Mouse (Mus musculus): ENCODE results near the gene Fezf2. TPM values are rescaled to one million over a fixed set of nuclear protein-coding genes. Genes with fewer than 3 reads are reported as not detected.

The Fezf2 gene
- not detected in 2 replicates for total RNA-seq (2015)
- not detected in 2 replicates for total RNA-seq (2017)

GRCm38 (mm10) chr14:12348089-12348488 is at the start of gene Fezf2:
Gene Fezf2, minus strand, starts transcription at chr14:12348189.
- ATAC-seq (ENCODE audit: poor library complexity, severe bottlenecking), result no peak

GRCm38 (mm10) chr14:12397561-12397960 is 49.6 kb upstream of the Fezf2 start:
- ATAC-seq (ENCODE audit: poor library complexity, severe bottlenecking), result no peak

GRCm38 (mm10) chr14:12394318-12394717 is 46.3 kb upstream of the Fezf2 start:
- ATAC-seq (ENCODE audit: poor library complexity, severe bottlenecking), result no peak

- no peak for ATAC-seq (ENCODE audit: poor library complexity, severe bottlenecking)
Measured at GRCm38 (mm10) chr14:12393271-12393861, 45.4 kb upstream of the Fezf2 start.

- ATAC-seq (ENCODE audit: poor library complexity, severe bottlenecking), result no peak
Measured at GRCm38 (mm10) chr14:12391167-12391566, 43.2 kb upstream of the Fezf2 start.

- ATAC-seq (ENCODE audit: poor library complexity, severe bottlenecking), result no peak
Measured at GRCm38 (mm10) chr14:12388806-12389436, 40.9 kb upstream of the Fezf2 start.

GRCm38 (mm10) chr14:12388192-12388795 is 40.3 kb upstream of the Fezf2 start:
- no peak for ATAC-seq (ENCODE audit: poor library complexity, severe bottlenecking)

GRCm38 (mm10) chr14:12387176-12387575 is 39.2 kb upstream of the Fezf2 start:
- no peak for ATAC-seq (ENCODE audit: poor library complexity, severe bottlenecking)

GRCm38 (mm10) chr14:12377883-12378282 is 29.9 kb upstream of the Fezf2 start:
- no peak for ATAC-seq (ENCODE audit: poor library complexity, severe bottlenecking)

- no peak for ATAC-seq (ENCODE audit: poor library complexity, severe bottlenecking)
Measured at GRCm38 (mm10) chr14:12377289-12377688, 29.3 kb upstream of the Fezf2 start.

- ATAC-seq (ENCODE audit: poor library complexity, severe bottlenecking), result no peak
Measured at GRCm38 (mm10) chr14:12375451-12375850, 27.5 kb upstream of the Fezf2 start.

GRCm38 (mm10) chr14:12350271-12350916 is 2.4 kb upstream of the Fezf2 start:
- ATAC-seq (ENCODE audit: poor library complexity, severe bottlenecking), result no peak

- no peak for ATAC-seq (ENCODE audit: poor library complexity, severe bottlenecking)
Measured at GRCm38 (mm10) chr14:12349334-12350090, 1.5 kb upstream of the Fezf2 start.

- ATAC-seq (ENCODE audit: poor library complexity, severe bottlenecking), result no peak
Measured at GRCm38 (mm10) chr14:12346865-12347600, 956 bp downstream of the Fezf2 start.

GRCm38 (mm10) chr14:12346011-12346864 is 1.8 kb downstream of the Fezf2 start:
- ATAC-seq (ENCODE audit: poor library complexity, severe bottlenecking), result no peak

- no peak for ATAC-seq (ENCODE audit: poor library complexity, severe bottlenecking)
Measured at GRCm38 (mm10) chr14:12345241-12345921, 2.6 kb downstream of the Fezf2 start.

GRCm38 (mm10) chr14:12344746-12345240 is 3.2 kb downstream of the Fezf2 start:
- no peak for ATAC-seq (ENCODE audit: poor library complexity, severe bottlenecking)

- no peak for ATAC-seq (ENCODE audit: poor library complexity, severe bottlenecking)
Measured at GRCm38 (mm10) chr14:12344061-12344745, 3.8 kb downstream of the Fezf2 start.

All from megakaryocyte, adult 5-6 weeks (primary cell).